Mouse (Mus musculus) embryonic facial prominence, embryonic 12.5 days (tissue): ENCODE data around the gene Fxyd3. TPM values are rescaled to one million over a fixed set of nuclear protein-coding genes. Genes with fewer than 3 reads are reported as not detected.

Experiments used
- ATAC-seq: fragments of 200-750 bp; cut with Nextera tagmentation; 2 replicates; pipeline ENCODE4 v1.8.0; 2017; ENCODE audit not compliant: insufficient number of reproducible peaks, insufficient read depth, low FRiP score, low TSS enrichment
- H3K27ac ChIP-seq: fragments of 300-500 bp; sonication (generic); 2 replicates; pipeline ENCODE4 v1.5.1; 2016; ENCODE audit warnings: mild to moderate bottlenecking
- H3K27me3 ChIP-seq: fragments of 300-500 bp; sonication (generic); 2 replicates; pipeline ENCODE4 v1.6.1; 2016; ENCODE audit warnings: mild to moderate bottlenecking, moderate library complexity
- H3K36me3 ChIP-seq: fragments of 300-500 bp; sonication (generic); 2 replicates; pipeline ENCODE4 v1.6.1; 2016; ENCODE audit warnings: mild to moderate bottlenecking
- H3K4me1 ChIP-seq: fragments of 300-500 bp; sonication (generic); 2 replicates; pipeline ENCODE4 v1.6.1; 2016
- H3K4me2 ChIP-seq: fragments of 300-500 bp; sonication (generic); replicated peaks from 2 replicates; pipeline ENCODE4 v1.6.1; 2016; ENCODE audit warnings: mild to moderate bottlenecking, moderate library complexity
- H3K4me3 ChIP-seq: fragments of 300-500 bp; sonication (generic); 2 replicates; pipeline ENCODE4 v1.5.1; 2016; ENCODE audit warnings: mild to moderate bottlenecking
- H3K9ac ChIP-seq: fragments of 300-500 bp; sonication (generic); 2 replicates; pipeline ENCODE4 v1.6.1; 2016; ENCODE audit warnings: mild to moderate bottlenecking, moderate library complexity
- H3K9me3 ChIP-seq: fragments of 300-500 bp; sonication (generic); 2 replicates; pipeline ENCODE4 v1.6.1; 2016; ENCODE audit warnings: mild to moderate bottlenecking, moderate library complexity
- WGBS: fragments of 180-500 bp; shearing (Covaris S2); methylation state at CpG from one replicate; pipeline ENCODE4 v1.1.7; 2016; 5-methylcytosine and 5-hydroxymethylcytosine counted together
- polyA plus RNA-seq: library from polyadenylated mRNA; unstranded; fragments of >200 nt; fragmentation: Nextera tagmentation; extraction: Ambion mirVana; gene quantifications from 2 replicates; pipeline ENCODE4 v1.2.1, GENCODE M21; 2016

Fxyd3 gene
- polyA plus RNA-seq, 1 experiment from 2014 or later = 16.6 TPM

DNA sequence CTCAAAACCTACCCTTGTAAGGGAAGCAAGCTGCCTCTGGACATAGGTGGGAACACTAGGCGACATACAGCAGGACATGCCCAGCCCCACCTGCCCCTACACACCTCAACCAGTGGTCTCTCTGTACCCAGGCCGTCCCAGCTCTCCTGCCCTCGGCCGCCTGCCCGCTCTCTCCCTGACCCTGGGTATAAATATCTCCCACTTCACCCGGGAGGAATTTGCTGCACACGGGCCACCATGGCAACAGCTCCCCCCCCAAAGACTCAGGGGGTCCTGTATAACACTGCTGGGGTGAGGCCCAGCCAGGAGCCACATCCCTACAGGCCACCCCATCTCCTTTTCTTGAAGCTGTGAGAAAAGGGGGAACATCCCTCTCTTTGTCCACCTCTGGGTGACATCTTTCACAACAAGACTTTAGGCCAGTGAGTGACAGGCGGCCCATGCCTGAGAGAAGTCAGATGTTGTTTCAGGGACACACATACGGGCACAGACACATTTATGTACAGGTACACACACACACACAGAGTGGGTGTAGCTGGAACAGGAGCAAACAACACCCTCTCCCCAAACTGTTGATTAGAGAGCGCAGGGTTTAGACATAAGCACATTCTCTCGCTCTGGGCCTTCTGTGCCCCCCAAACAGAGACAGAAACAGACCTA, 21.7 kb downstream of the Fxyd3 start:
- Histone ChIP-seq H3K36me3 (no peaks in the 10 kb centered on the region), H3K4me2 (peak overlapping the region; percentile 38), H3K4me3 (peak overlapping the region; percentile 11), H3K27ac (peak overlapping the region; percentile 25; the same call in 1 of the 2 replicates), H3K9me3 (no peaks in the 10 kb centered on the region), H3K9ac (no peak overlapping the region; the same call in 1 of the 2 replicates), H3K4me1 (peaks cover 59% of the 10 kb centered on the region), H3K27me3 (peaks cover 53% of the 10 kb centered on the region)
- 0 out of 2 replicates have a peak, but pooled peaks have one; percentile 1 for ATAC-seq
- WGBS = 39% methylated on average over 11 of the region's 11 CpGs

DNA sequence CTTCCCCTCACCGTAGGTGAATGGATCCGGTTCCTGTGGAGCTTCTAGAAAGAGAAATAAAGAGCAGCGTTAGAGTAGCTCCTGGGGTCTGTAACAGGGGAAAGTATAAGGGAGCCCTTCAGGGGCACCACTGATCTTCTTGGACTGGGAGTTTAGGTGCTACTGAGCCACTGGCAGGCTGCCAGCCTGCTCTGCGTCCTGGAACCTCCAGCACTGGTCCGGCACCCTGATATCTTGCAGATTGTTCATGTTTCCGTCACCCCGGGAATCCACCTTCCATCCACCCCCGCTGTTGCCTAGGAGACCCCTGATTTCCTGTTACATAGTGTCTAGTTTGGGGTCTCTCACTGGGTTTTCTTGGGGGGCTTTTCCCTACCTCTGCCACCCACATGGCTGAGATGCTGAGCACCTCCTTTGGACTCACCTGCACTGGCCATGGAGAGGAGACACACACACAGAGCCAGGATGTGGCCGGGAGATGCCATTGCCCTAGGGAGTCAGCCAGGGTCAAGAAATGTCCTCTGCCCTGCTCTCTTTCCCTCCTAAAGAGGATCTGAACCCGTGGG, 22.5 kb downstream of the Fxyd3 start:
- peaks cover 66% of the 10 kb centered on the region for H3K4me1 ChIP-seq
- H3K4me3 ChIP-seq = no peak overlapping the region
- H3K27ac ChIP-seq = no peak overlapping the region
- no peak for ATAC-seq
- H3K9me3 ChIP-seq = no peaks in the 10 kb centered on the region
- H3K9ac ChIP-seq = no peak overlapping the region
- no peaks in the 10 kb centered on the region for H3K36me3 ChIP-seq
- no peak overlapping the region for H3K4me2 ChIP-seq
- H3K27me3 ChIP-seq = peaks cover 60% of the 10 kb centered on the region
- WGBS = 28% methylated on average over 10 of the region's 10 CpGs

DNA sequence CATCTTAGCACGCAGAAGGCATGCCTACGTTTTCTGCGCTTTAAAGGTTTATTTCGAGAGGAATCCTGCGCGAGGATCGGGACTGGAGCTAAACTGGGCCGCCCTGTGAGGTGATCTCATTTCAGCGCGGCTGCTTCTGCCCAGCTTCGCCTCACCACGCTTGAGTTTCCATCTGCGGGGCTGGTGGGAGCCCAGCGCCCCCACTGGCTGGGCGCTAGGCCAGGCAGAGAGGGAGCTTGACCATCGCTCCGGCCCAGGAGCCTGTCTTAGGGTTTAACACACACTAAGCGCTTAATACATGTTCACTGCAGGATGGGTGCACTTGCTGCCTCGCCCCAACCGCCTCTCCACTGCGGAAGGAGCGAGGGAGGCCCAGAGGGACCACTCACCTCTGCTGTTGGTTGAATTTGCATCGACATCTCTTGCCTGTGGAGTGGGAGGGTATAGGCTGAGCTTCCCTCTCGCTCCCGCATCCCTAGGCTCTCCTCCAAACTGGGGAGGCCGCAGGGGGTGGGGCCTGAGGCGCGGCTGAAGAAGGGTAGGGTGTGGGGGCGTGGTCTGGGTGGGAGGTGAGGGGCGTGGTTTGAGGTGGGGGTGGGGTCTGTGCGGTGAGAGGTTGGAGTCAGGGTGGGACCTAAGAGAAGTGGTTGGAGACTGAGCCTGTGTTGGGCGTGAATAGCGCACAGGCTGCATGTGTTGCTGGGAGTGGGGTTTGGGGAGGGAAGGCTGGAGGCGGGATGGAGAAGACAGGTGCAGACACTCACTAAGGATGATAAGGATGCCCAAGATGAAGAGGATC, 23.7 kb downstream of the Fxyd3 start:
- 1% methylated on average over 33 of the region's 34 CpGs for WGBS

DNA sequence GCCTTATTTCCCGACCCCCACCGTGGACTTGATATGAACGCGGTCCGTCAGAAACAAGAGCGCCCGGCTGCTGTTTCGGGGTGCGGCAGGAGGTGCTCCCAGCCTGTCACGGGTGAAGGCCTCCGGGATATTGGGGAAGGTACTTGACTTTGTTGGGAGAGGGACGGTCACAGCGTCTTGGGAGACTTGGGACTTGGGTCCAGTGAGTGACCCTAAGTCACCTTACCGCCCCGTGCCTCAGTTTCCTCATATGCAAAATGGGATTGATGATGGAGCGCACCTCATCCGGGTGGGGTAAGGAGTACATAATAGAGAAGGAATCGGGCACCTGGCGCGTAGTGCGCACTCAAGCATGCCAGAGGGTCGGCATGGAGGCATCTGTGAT, 24.3 kb downstream of the Fxyd3 start:
- H3K27me3 ChIP-seq = peaks cover 63% of the 10 kb centered on the region
- peak overlapping the region; percentile 24 for H3K4me3 ChIP-seq
- H3K27ac ChIP-seq = no peak overlapping the region
- ATAC-seq = no peak
- peaks cover 66% of the 10 kb centered on the region for H3K4me1 ChIP-seq
- no peaks in the 10 kb centered on the region for H3K9me3 ChIP-seq
- H3K36me3 ChIP-seq = no peaks in the 10 kb centered on the region
- peak overlapping the region; percentile 56 for H3K4me2 ChIP-seq
- WGBS = 2% methylated on average over 22 of the region's 22 CpGs
- no peak overlapping the region for H3K9ac ChIP-seq

More for the DNA sequence above, 23.7 kb downstream of the Fxyd3 start:
- no peak; the same call in 1 of the 2 replicates for ATAC-seq
- peaks cover 60% of the 10 kb centered on the region for H3K27me3 ChIP-seq
- H3K27ac ChIP-seq = no peak overlapping the region
- H3K4me1 ChIP-seq = peaks cover 66% of the 10 kb centered on the region
- H3K9me3 ChIP-seq = no peaks in the 10 kb centered on the region
- no peak overlapping the region for H3K9ac ChIP-seq
- peak overlapping the region; percentile 24 for H3K4me3 ChIP-seq
- H3K36me3 ChIP-seq = no peaks in the 10 kb centered on the region
- H3K4me2 ChIP-seq = peak overlapping the region; percentile 56

DNA sequence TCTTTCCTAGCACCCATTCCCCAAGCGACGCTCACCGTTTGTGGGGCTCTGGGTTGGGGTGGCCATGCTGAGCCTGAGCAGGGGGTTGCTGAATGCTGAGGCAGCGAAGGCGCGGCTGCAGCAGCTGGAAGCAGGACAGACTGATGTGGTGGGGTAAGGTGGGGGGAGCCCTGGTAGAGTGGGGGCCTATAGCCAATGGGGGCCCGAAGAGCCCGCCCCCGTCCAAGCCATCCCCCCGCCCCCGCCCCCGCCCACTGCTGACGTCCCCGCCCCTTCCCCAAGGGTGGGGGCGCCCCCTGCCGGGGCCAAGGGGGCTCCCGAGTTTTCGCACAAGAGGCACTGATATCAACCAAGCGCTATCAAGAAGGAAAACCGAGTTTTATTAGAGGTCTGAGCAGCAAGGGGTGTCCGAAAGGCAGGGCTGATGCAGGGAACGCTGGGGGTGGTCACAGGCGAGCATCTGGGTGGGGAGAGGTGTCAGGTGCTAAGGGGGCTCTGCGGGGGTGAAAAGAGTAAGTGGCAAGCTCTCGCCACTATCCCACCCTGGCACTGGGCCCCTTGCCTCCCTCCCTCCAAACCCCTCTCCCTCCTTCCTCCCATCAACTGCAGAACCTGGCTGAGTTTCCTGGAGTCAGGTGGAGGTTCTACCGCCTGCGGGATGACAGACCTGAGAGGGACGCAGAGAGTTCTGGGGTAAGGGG, 25.0 kb downstream of the Fxyd3 start, which contains the start of gene Fxyd7:
Gene Fxyd7, minus strand, starts transcription at position 147 of the 701 bp plus-strand sequence.
- Histone ChIP-seq H3K9ac (no peak within 1 kb of the TSS), H3K27me3 (peaks cover 63% of the 10 kb centered on the region), H3K4me3 (peak within 1 kb of the TSS; percentile 24), H3K4me1 (peaks cover 66% of the 10 kb centered on the region), H3K27ac (no peak within 1 kb of the TSS), H3K4me2 (peak within 1 kb of the TSS; percentile 56), H3K36me3 (no peaks in the 10 kb centered on the region), H3K9me3 (no peaks in the 10 kb centered on the region)
- ATAC-seq = no peak
- WGBS = 2% methylated on average over 24 of the region's 28 CpGs

DNA sequence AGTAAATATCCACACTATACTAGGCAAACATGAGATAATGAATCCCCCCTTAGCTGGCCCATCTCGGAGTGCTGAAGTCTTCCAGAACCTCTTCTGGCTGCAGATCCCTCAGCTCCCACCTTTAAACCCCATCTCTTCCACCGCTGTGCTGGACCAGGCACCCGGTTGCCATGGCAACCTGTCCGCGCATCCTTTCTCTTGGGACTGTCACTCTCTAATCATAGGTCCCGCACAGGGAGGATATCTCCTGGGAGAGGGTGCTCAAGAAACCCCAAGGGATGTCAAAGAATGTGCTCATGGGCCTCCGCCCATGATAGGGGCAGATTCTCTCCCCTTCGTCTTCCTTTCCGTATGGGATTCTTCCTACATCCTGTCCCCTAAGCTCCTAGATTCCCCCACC, 25.6 kb downstream of the Fxyd3 start:
- WGBS = 3% methylated on average over 9 of the region's 9 CpGs
- no peaks in the 10 kb centered on the region for H3K9me3 ChIP-seq
- H3K27ac ChIP-seq = no peak overlapping the region
- H3K27me3 ChIP-seq = peaks cover 68% of the 10 kb centered on the region
- no peak overlapping the region for H3K9ac ChIP-seq
- H3K4me3 ChIP-seq = peak overlapping the region; percentile 24
- H3K4me1 ChIP-seq = peaks cover 66% of the 10 kb centered on the region
- no peaks in the 10 kb centered on the region for H3K36me3 ChIP-seq
- peak overlapping the region; percentile 56 for H3K4me2 ChIP-seq
- no peak for ATAC-seq

DNA sequence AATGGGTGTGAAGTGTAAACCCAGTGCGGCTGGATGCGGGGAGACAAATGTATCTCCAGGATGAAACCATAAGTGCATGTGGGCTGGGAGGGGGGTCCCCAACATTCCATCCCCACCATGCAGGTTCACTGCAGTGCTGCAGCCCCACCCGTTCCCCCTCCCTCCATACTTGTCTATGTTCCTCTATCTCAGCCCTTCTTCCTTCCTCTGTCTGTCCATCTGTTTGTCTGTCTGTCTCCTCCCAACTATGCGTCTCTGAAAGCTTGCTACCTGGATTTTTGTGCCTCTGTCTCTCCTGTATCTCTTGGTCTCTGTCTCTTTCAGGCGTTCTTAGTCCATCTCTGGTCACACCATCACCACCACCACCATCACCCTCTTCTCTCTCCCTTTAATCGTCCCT, 26.0 kb downstream of the Fxyd3 start:
- WGBS = 5% methylated on average over 6 of the region's 6 CpGs
- peaks cover 70% of the 10 kb centered on the region for H3K27me3 ChIP-seq
- H3K36me3 ChIP-seq = no peaks in the 10 kb centered on the region
- H3K4me3 ChIP-seq = peak overlapping the region; percentile 24
- H3K27ac ChIP-seq = no peak overlapping the region
- H3K9me3 ChIP-seq = no peaks in the 10 kb centered on the region
- H3K4me2 ChIP-seq = peak overlapping the region; percentile 56
- ATAC-seq = no peak
- H3K4me1 ChIP-seq = peaks cover 62% of the 10 kb centered on the region
- no peak overlapping the region for H3K9ac ChIP-seq

DNA sequence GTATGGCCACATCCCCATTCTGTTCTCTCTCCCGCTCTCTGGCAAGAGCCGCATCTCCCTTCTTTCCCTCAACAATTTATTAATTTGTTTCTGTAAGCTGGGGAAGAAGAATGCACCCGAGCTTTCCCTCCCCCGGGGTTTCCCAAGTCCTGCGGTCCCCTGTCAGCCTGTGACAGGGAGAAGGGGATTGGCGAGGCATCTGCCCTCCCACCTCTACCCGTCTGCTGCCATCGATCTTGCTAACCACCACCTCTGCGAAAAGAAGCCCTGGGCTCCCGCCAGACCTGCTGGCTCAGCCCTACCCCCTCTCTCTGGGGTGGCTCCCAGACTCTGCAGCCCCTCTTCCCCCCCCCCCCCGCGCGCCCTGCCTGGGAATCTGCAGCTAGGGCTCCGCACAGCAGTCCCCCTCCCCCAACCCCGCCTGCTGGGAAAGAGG, 26.6 kb downstream of the Fxyd3 start:
- Histone ChIP-seq H3K27me3 (peaks cover 74% of the 10 kb centered on the region), H3K36me3 (no peaks in the 10 kb centered on the region), H3K4me3 (peak overlapping the region; percentile 24), H3K9ac (peak overlapping the region; percentile 1; the same call in 1 of the 2 replicates), H3K27ac (no peak overlapping the region), H3K4me2 (peak overlapping the region; percentile 56), H3K4me1 (peaks cover 56% of the 10 kb centered on the region), H3K9me3 (no peaks in the 10 kb centered on the region)
- WGBS = 3% methylated on average over 13 of the region's 15 CpGs
- ATAC-seq = no peak

DNA sequence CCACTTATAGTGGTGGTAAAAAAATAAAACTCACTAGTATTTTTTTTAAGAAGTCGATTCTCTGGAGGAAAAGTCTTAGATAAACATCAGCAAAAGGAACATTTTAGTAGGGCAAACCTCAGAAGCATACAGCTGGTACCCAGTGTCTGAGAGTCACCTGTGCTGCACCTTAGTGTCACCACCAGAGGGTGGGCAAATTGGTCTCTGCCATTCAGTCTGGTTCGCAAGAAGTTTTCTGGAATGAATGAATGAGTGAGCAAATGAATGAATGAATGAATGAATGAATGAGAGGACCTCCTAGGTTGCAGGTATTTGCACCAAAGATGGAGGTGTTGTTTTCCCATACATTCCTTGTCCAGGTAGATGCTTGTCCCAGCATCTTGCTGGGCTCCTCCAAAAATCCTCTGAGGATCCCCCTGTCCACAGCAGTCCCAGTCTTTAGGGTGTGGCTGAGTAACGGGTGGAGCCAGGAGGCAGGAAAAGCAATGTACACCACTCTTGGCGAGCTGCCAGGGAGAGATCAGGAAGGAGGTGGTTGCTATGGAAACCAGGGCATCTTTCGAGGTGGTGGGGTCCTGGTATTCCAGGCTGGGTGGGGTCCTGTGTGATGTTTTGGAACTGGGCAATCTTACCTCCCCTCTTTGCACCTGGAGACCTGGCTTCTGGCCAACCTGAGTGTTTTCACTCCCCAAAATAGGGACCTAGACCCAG, 27.2 kb downstream of the Fxyd3 start:
- ATAC-seq = no peak

DNA sequence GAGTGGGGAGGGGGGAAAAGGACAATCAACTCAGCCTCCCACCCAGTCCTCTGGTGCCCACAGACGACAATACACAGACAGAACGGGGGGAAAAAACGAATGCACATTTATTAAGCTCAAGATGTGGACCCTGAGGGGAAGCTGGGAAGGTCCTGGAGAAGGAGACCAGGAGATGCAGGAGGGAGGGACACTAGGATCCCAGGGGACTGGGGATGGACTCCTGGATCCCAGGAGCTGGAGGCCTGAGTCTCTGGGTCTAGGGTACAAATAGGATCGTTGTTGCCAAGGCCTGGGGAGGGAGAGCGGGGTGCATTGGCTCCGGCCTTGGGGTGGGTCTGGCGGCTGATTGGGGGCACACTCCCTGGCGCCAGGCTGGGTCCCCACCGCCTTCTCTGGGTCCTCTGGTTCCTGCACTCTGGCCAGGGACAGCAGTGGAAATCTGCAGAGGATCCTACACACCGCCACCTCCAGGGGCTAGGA, 34.0 kb downstream of the Fxyd3 start, which contains the start of gene Fxyd5:
Gene Fxyd5, minus strand, starts transcription at position 51 of the 480 bp plus-strand sequence.
- H3K4me2 ChIP-seq = peak within 1 kb of the TSS; percentile 51
- H3K4me1 ChIP-seq = peaks cover 19% of the 10 kb centered on the region
- peak within 1 kb of the TSS; percentile 21 for H3K4me3 ChIP-seq
- H3K9me3 ChIP-seq = no peaks in the 10 kb centered on the region
- no peaks in the 10 kb centered on the region for H3K36me3 ChIP-seq
- ATAC-seq = no peak
- peaks cover 63% of the 10 kb centered on the region for H3K27me3 ChIP-seq
- H3K27ac ChIP-seq = no peak within 1 kb of the TSS
- H3K9ac ChIP-seq = 0 out of 2 replicates have a peak within 1 kb of the TSS, but pooled peaks have one; percentile 19
- 27% methylated on average over 10 of the region's 10 CpGs for WGBS

More for the DNA sequence above, 27.2 kb downstream of the Fxyd3 start:
- Histone ChIP-seq H3K36me3 (no peaks in the 10 kb centered on the region), H3K4me1 (peaks cover 50% of the 10 kb centered on the region), H3K27ac (no peak overlapping the region), H3K4me2 (peak overlapping the region; percentile 56), H3K9ac (no peak overlapping the region), H3K27me3 (peaks cover 74% of the 10 kb centered on the region), H3K9me3 (no peaks in the 10 kb centered on the region), H3K4me3 (peak overlapping the region; percentile 24; the same call in 1 of the 2 replicates)
- 18% methylated on average over 5 of the region's 5 CpGs for WGBS
